In the genomic region with DNA sequence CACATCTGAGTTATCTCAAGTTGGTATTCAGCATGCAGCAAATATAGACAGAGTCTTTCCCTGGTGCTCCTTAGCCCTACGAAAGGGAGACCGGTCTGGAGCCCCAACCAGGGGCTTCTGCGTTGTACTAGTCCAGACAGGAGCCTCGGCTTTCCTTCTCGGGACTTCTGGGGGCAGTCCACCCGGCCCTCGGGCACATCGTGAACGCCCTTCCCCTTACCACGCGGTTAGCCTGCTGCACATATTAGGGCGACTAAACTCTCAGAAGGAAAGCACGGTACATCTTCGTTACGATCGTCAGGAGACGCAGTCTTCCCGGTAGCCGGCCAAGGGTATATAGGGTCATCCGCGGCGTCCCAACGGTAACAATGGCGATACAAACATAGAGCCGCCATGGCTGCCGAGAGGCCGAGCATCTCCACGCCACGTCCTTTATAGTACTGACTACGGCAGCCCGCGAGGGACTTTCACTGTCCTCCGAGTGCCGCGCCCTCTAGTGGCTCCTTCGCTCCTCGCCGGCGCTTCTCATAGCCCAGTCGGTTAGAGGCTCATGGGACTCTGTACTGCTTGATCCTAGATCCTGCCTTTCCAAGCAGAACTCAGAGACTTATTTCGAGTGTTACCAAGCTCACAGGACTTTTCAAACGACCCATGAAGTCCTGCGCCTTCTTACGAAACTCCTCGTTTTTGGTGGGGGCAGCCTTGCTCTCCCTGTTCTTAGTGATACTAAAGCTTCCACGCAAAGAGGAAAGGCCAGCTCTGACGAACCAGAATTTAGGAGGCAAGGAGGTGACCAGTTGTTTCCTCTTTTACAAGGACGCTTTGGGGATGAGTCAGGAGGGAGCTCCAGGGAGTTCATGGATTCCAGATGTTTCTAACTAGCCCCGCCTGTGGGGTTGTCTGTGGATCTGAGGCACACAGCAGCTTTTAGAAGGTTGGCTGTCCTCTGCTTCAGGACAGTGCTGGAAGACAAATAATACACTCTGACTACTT, we compare ENCODE assay signal across 8 mouse cellular contexts. TPM values are rescaled to one million over a fixed set of nuclear protein-coding genes. Genes with fewer than 3 reads are reported as not detected.
DNase-seq lines count a peak whose midpoint lies in the region; ATAC-seq and TF ChIP-seq lines count a peak whose summit lies in the region.

No protein-coding gene starts in this region.

- peaks cover 6 to 35% of the 10 kb centered on the region in 2 experiments for H3K4me1 ChIP-seq in CH12.LX (ENCODE audit: control insufficient read depth in 1 of 2, insufficient read depth in 2 of 2)
- H3K4me1 ChIP-seq in forebrain, embryonic 11.5 days (replicated peaks; ENCODE audit: control insufficient read depth, insufficient read depth, low read length) = peaks cover 14% of the 10 kb centered on the region; the same call in 1 of the 2 replicates
- peaks cover 17% of the 10 kb centered on the region for H3K4me1 ChIP-seq in heart, embryonic 16.5 days (ENCODE audit: control insufficient read depth, insufficient read depth, low read length)
- H3K4me1 ChIP-seq in liver, embryonic 13.5 days (replicated peaks) = peaks cover 40% of the 10 kb centered on the region
- H3K4me1 ChIP-seq in stomach, embryonic 14.5 days (ENCODE audit: control insufficient read depth, insufficient read depth, low read length) = peaks cover 16% of the 10 kb centered on the region

- peak overlapping the region; percentile 47 for H3K27ac ChIP-seq in CH12.LX (ENCODE audit: insufficient read depth, low read depth)
- peak overlapping the region; percentile 72; the same call in 1 of the 2 replicates for H3K27ac ChIP-seq in forebrain, embryonic 11.5 days (ENCODE audit: low read depth, low read length)
- peak overlapping the region; percentile 75 for H3K27ac ChIP-seq in heart, embryonic 16.5 days (ENCODE audit: low read length)
- peak overlapping the region; percentile 81 for H3K27ac ChIP-seq in liver, embryonic 13.5 days
- peak overlapping the region; percentile 80 for H3K27ac ChIP-seq in stomach, embryonic 14.5 days (ENCODE audit: low read length)

- 5% methylated on average over 49 of the region's 49 CpGs for WGBS in forebrain, embryonic 11.5 days
- 3% methylated on average over 49 of the region's 49 CpGs for WGBS in heart, embryonic 16.5 days
- WGBS in liver, embryonic 13.5 days (ENCODE audit: insufficient replicate concordance) = 3% methylated on average over 49 of the region's 49 CpGs
- 4% methylated on average over 49 of the region's 49 CpGs for WGBS in stomach, embryonic 14.5 days

- no peak for TF ChIP-seq RAD21 in CH12.LX (IDR thresholded peaks at IDR 0.05; ENCODE audit: low read depth, low read length)

- TF ChIP-seq EP300 in CH12.LX (IDR thresholded peaks at IDR 0.05; ENCODE audit: low read length) = no peak

- no peaks in the 10 kb centered on the region for H3K9me3 ChIP-seq in CH12.LX (replicated peaks; ENCODE audit: low read length)
- H3K9me3 ChIP-seq in forebrain, embryonic 11.5 days (ENCODE audit: control insufficient read depth, low read length) = no peaks in the 10 kb centered on the region
- no peaks in the 10 kb centered on the region for H3K9me3 ChIP-seq in heart, embryonic 16.5 days (replicated peaks; ENCODE audit: control insufficient read depth, low read length)
- no peaks in the 10 kb centered on the region for H3K9me3 ChIP-seq in liver, embryonic 13.5 days (replicated peaks)
- no peaks in the 10 kb centered on the region for H3K9me3 ChIP-seq in stomach, embryonic 14.5 days (ENCODE audit: control insufficient read depth, low read depth, low read length)

- in situ Hi-C loops in CH12.LX (cut with MboI; ENCODE audit: low pct_ligation_motif_present, low pct_unique_long_range_greater_than_20kb, low sequenced_read_pairs) = loop anchor here (5.0 kb wide), 1 partner anchor 397 kb away; no protein-coding TSS in a partner anchor

- peaks cover 28 to 39% of the 10 kb centered on the region in 2 experiments for H3K36me3 ChIP-seq in CH12.LX (replicated peaks in 1 of 2; ENCODE audit: control insufficient read depth in 1 of 2, insufficient read depth in 1 of 2, low read length in 1 of 2)
- peaks cover 15% of the 10 kb centered on the region for H3K36me3 ChIP-seq in forebrain, embryonic 11.5 days (ENCODE audit: control insufficient read depth, insufficient read depth, low read length)
- H3K36me3 ChIP-seq in heart, embryonic 16.5 days (ENCODE audit: control insufficient read depth, insufficient read depth) = peaks cover 23% of the 10 kb centered on the region
- peaks cover 40% of the 10 kb centered on the region for H3K36me3 ChIP-seq in liver, embryonic 13.5 days
- peaks cover 30% of the 10 kb centered on the region for H3K36me3 ChIP-seq in stomach, embryonic 14.5 days (ENCODE audit: control insufficient read depth, insufficient read depth, low read length)

- H3K27me3 ChIP-seq in CH12.LX (replicated peaks) = no peaks in the 10 kb centered on the region
- no peaks in the 10 kb centered on the region for H3K27me3 ChIP-seq in forebrain, embryonic 11.5 days (ENCODE audit: control insufficient read depth, insufficient read depth, low read length)
- no peaks in the 10 kb centered on the region for H3K27me3 ChIP-seq in heart, embryonic 16.5 days (ENCODE audit: control insufficient read depth, insufficient read depth, low read length)
- no peaks in the 10 kb centered on the region for H3K27me3 ChIP-seq in liver, embryonic 13.5 days
- H3K27me3 ChIP-seq in stomach, embryonic 14.5 days (ENCODE audit: control insufficient read depth, insufficient read depth, low read length) = no peaks in the 10 kb centered on the region

- peak; percentile 99 for TF ChIP-seq POLR2A in CH12.LX (IDR thresholded peaks at IDR 0.05; ENCODE audit: low read depth, low read length)

- peak; percentile 77 for ATAC-seq in forebrain, embryonic 11.5 days (replicated peaks; ENCODE audit: low FRiP score)
- peak; percentile 85 for ATAC-seq in heart, embryonic 16.5 days (replicated peaks; ENCODE audit: extremely low read depth, insufficient read depth, low FRiP score)
- ATAC-seq in liver, embryonic 13.5 days (ENCODE audit: low read depth) = peak; percentile 69
- ATAC-seq in stomach, embryonic 14.5 days (ENCODE audit: insufficient number of reproducible peaks, insufficient read depth, low FRiP score, low read depth) = peak; percentile 86

- peak overlapping the region; percentile 4; the same call in 1 of the 2 replicates for H3K4me2 ChIP-seq in CH12.LX (ENCODE audit: insufficient read depth, low read depth, poor library complexity, severe bottlenecking)
- H3K4me2 ChIP-seq in forebrain, embryonic 11.5 days (ENCODE audit: low read depth, low read length, severe bottlenecking) = peak overlapping the region; percentile 74
- H3K4me2 ChIP-seq in heart, embryonic 16.5 days (ENCODE audit: low read depth, low read length) = peak overlapping the region; percentile 71
- peak overlapping the region; percentile 75 for H3K4me2 ChIP-seq in liver, embryonic 13.5 days
- H3K4me2 ChIP-seq in stomach, embryonic 14.5 days (replicated peaks; ENCODE audit: low read depth, low read length) = peak overlapping the region; percentile 72

- DNase-seq in CH12.LX (ENCODE audit: extremely low read depth) = peak; percentile 94
- DNase-seq in c-Kit-positive CD71-positive TER-119-negative erythroid progenitor cells, embryonic 14.5 days (ENCODE audit: low read depth) = peak; percentile 94
- peak; percentile 99 for DNase-seq in forebrain, embryonic 11.5 days (ENCODE audit: low spot score)
- DNase-seq in kidney, postnatal 25 days = peak; percentile 97 to 100
- DNase-seq in liver, embryonic 13.5 days = peak; percentile 88
- DNase-seq in natural killer cell, adult 2 months (ENCODE audit: low spot score in 2 of 2) = peak; percentile 92 to 95

- peak; percentile 48 to 95; a peak in 3 of 4 replicates for TF ChIP-seq CTCF in CH12.LX (conservative IDR thresholded peaks at IDR 0.05 in 1 of 2, IDR thresholded peaks at IDR 0.05 in 1 of 2; ENCODE audit: low read depth in 2 of 2, low read length in 2 of 2)

- H3K9ac ChIP-seq in CH12.LX (ENCODE audit: insufficient read depth, low read depth) = peak overlapping the region; percentile 96
- peak overlapping the region; percentile 98 for H3K9ac ChIP-seq in forebrain, embryonic 11.5 days (ENCODE audit: low read length)
- H3K9ac ChIP-seq in heart, embryonic 16.5 days (ENCODE audit: low read length) = peak overlapping the region; percentile 99
- peak overlapping the region; percentile 86 for H3K9ac ChIP-seq in liver, embryonic 13.5 days
- peak overlapping the region; percentile 95 for H3K9ac ChIP-seq in stomach, embryonic 14.5 days (replicated peaks; ENCODE audit: low read depth, low read length)

- H3K4me3 ChIP-seq in CH12.LX (replicated peaks in 1 of 3; ENCODE audit: low read depth in 2 of 3, low read length in 2 of 3, poor library complexity in 1 of 3) = peak overlapping the region; percentile 92 to 98 (median 96)
- H3K4me3 ChIP-seq in forebrain, embryonic 11.5 days (ENCODE audit: low read depth, low read length) = peak overlapping the region; percentile 98
- H3K4me3 ChIP-seq in heart, embryonic 16.5 days (ENCODE audit: low read length) = peak overlapping the region; percentile 100
- peak overlapping the region; percentile 78 for H3K4me3 ChIP-seq in liver, embryonic 13.5 days (replicated peaks)
- H3K4me3 ChIP-seq in stomach, embryonic 14.5 days (ENCODE audit: low read depth, low read length) = peak overlapping the region; percentile 88

- dilution Hi-C loops in CH12.LX (cut with MboI; ENCODE audit: extremely low pct_ligation_motif_present, extremely low pct_unique_long_range_greater_than_20kb, low sequenced_read_pairs) = no loop called here

- H3K79me2 ChIP-seq in CH12.LX (replicated peaks; ENCODE audit: control insufficient read depth, extremely low read depth, insufficient read depth, poor library complexity, severe bottlenecking) = peaks cover 29% of the 10 kb centered on the region

RNA-seq across cellular contexts. Expression of a gene that starts 11.9 kb away (rescaled TPM):
- total RNA-seq in CH12.LX (2012; rRNA removed) = 0.88 and 1.2 TPM in 2 replicates
- total RNA-seq in CH12.LX (2014; rRNA removed) = 0.16 TPM in 1 of 2 replicates, not detected in the other
- polyA plus RNA-seq in CH12.LX (2012; ENCODE audit: insufficient read length, low read depth) = not detected in 2 replicates
- polyA plus RNA-seq in forebrain, embryonic 11.5 days (2014; fragmentation: Nextera tagmentation; extraction: Ambion mirVana) = 49.8 and 63.8 TPM in 2 replicates
- 12.5 and 15.8 TPM in 2 replicates for polyA plus RNA-seq in heart, embryonic 16.5 days (2015; fragmentation: Nextera tagmentation; extraction: Ambion mirVana)
- polyA plus RNA-seq in liver, embryonic 13.5 days (2015; fragmentation: Nextera tagmentation; extraction: Ambion mirVana) = 2.1 and 2.3 TPM in 2 replicates
- polyA plus RNA-seq in stomach, embryonic 14.5 days (2014; fragmentation: Nextera tagmentation; extraction: Ambion mirVana) = 37.7 and 38.5 TPM in 2 replicates

RNA-seq across cellular contexts. Expression of a gene that starts 30.9 kb away (rescaled TPM):
- total RNA-seq in CH12.LX (2012; rRNA removed) (not detected in 2 replicates), CH12.LX (2014; rRNA removed) (not detected in 2 replicates)
- not detected in 2 replicates for polyA plus RNA-seq in CH12.LX (2012; ENCODE audit: insufficient read length, low read depth)
- not detected in 2 replicates for polyA plus RNA-seq in forebrain, embryonic 11.5 days (2014; fragmentation: Nextera tagmentation; extraction: Ambion mirVana)
- not detected in 2 replicates for polyA plus RNA-seq in heart, embryonic 16.5 days (2015; fragmentation: Nextera tagmentation; extraction: Ambion mirVana)
- not detected in 2 replicates for polyA plus RNA-seq in liver, embryonic 13.5 days (2015; fragmentation: Nextera tagmentation; extraction: Ambion mirVana)
- not detected in 2 replicates for polyA plus RNA-seq in stomach, embryonic 14.5 days (2014; fragmentation: Nextera tagmentation; extraction: Ambion mirVana)

RNA-seq across cellular contexts. Expression of a gene that starts 35.9 kb away (rescaled TPM):
- total RNA-seq in CH12.LX (2012; rRNA removed) (11.1 and 14.2 TPM in 2 replicates), CH12.LX (2014; rRNA removed) (8.6 and 10.6 TPM in 2 replicates)
- 9.5 TPM in 2 replicates for polyA plus RNA-seq in CH12.LX (2012; ENCODE audit: insufficient read length, low read depth)
- polyA plus RNA-seq in forebrain, embryonic 11.5 days (2014; fragmentation: Nextera tagmentation; extraction: Ambion mirVana) = 6.0 and 8.9 TPM in 2 replicates
- 25.9 and 28.5 TPM in 2 replicates for polyA plus RNA-seq in heart, embryonic 16.5 days (2015; fragmentation: Nextera tagmentation; extraction: Ambion mirVana)
- polyA plus RNA-seq in liver, embryonic 13.5 days (2015; fragmentation: Nextera tagmentation; extraction: Ambion mirVana) = 30.9 and 32.7 TPM in 2 replicates
- 43.7 and 44.8 TPM in 2 replicates for polyA plus RNA-seq in stomach, embryonic 14.5 days (2014; fragmentation: Nextera tagmentation; extraction: Ambion mirVana)

RNA-seq across cellular contexts. Expression of a gene that starts 53.7 kb away (rescaled TPM):
- total RNA-seq in CH12.LX (2012; rRNA removed) (not detected in 2 replicates), CH12.LX (2014; rRNA removed) (not detected in 2 replicates)
- polyA plus RNA-seq in CH12.LX (2012; ENCODE audit: insufficient read length, low read depth) = not detected in 2 replicates
- polyA plus RNA-seq in forebrain, embryonic 11.5 days (2014; fragmentation: Nextera tagmentation; extraction: Ambion mirVana) = not detected in 2 replicates
- not detected in 2 replicates for polyA plus RNA-seq in heart, embryonic 16.5 days (2015; fragmentation: Nextera tagmentation; extraction: Ambion mirVana)
- not detected in 2 replicates for polyA plus RNA-seq in liver, embryonic 13.5 days (2015; fragmentation: Nextera tagmentation; extraction: Ambion mirVana)
- polyA plus RNA-seq in stomach, embryonic 14.5 days (2014; fragmentation: Nextera tagmentation; extraction: Ambion mirVana) = not detected in 2 replicates

Comparison
In these comparisons a context has a peak if more than half of its experiments do, and no peak if none do; other contexts are left out.
1. Peak in every context shown above with its lines: DNase-seq, ATAC-seq, H3K4me3 ChIP-seq and H3K27ac ChIP-seq.
2. H3K4me2 ChIP-seq: peak in every context shown above with its lines; median percentile 75 in liver, embryonic 13.5 days; 74 in forebrain, embryonic 11.5 days; 72 in stomach, embryonic 14.5 days; 71 in heart, embryonic 16.5 days; 4 in CH12.LX.